In genomic region chr10:53397846-53398539, GRCm38 (mm10) we compare ENCODE assay signal across 8 mouse cellular contexts. TPM values are rescaled to one million over a fixed set of nuclear protein-coding genes. Genes with fewer than 3 reads are reported as not detected.
A peak's percentile ranks its signal among the peaks of the same experiment; 100 is the strongest.
DNase-seq lines count a peak whose midpoint lies in the region; ATAC-seq lines count a peak whose summit lies in the region.

No protein-coding gene starts in this region.

- H3K4me2 ChIP-seq in hindbrain, embryonic 11.5 days (replicated peaks; ENCODE audit: low read depth, low read length) = peak overlapping the region; percentile 28

- peak; percentile 18 for DNase-seq in cerebellum, adult 9-11 months
- no peak for DNase-seq in cerebellum, adult 8-10 months
- DNase-seq in Muller cell, postnatal 12 days (ENCODE audit: inconsistent ontology term) = peak; percentile 18
- no peak for DNase-seq in hindbrain, embryonic 11.5 days (ENCODE audit: low spot score)
- DNase-seq in ovary, postnatal 10 days (ENCODE audit: low spot score) = no peak
- no peak for DNase-seq in layer of hippocampus, adult 9-11 months

- H3K9ac ChIP-seq in hindbrain, embryonic 11.5 days (ENCODE audit: low read depth, low read length) = peak overlapping the region; percentile 37; the same call in 1 of the 2 replicates

- H3K27ac ChIP-seq in hindbrain, embryonic 11.5 days (ENCODE audit: low read depth, low read length) = peak overlapping the region; percentile 24; the same call in 1 of the 2 replicates

- H3K27me3 ChIP-seq in hindbrain, embryonic 11.5 days (ENCODE audit: control insufficient read depth, insufficient read depth, low read length) = no peaks in the 10 kb centered on the region

- H3K9me3 ChIP-seq in hindbrain, embryonic 11.5 days (ENCODE audit: control insufficient read depth, low read length) = no peaks in the 10 kb centered on the region

- ATAC-seq in hindbrain, embryonic 11.5 days (ENCODE audit: low FRiP score) = peak; percentile 55
- ATAC-seq in megakaryocyte progenitor cell, adult 5-6 weeks (replicated peaks; ENCODE audit: poor library complexity) = peak; percentile 83
- no peak for ATAC-seq in erythroblast, adult 5-6 weeks (replicated peaks; ENCODE audit: low FRiP score, poor library complexity, severe bottlenecking)

- no peak overlapping the region for H3K4me3 ChIP-seq in hindbrain, embryonic 11.5 days (ENCODE audit: low read depth, low read length)

- WGBS in hindbrain, embryonic 11.5 days = 66% methylated on average over 10 of the region's 10 CpGs

- no peaks in the 10 kb centered on the region; the same call in 1 of the 2 replicates for H3K4me1 ChIP-seq in hindbrain, embryonic 11.5 days (replicated peaks; ENCODE audit: control insufficient read depth, insufficient read depth, low read length)

- no peaks in the 10 kb centered on the region for H3K36me3 ChIP-seq in hindbrain, embryonic 11.5 days (ENCODE audit: control insufficient read depth, insufficient read depth, low read length)

RNA-seq across cellular contexts. Expression of gene Cep85l, which starts 18.2 kb away (rescaled TPM):
- 5.8 and 13.0 TPM in 2 replicates for polyA plus RNA-seq in hindbrain, embryonic 11.5 days (2014; fragmentation: Nextera tagmentation; extraction: Ambion mirVana)
- total RNA-seq in megakaryocyte progenitor cell, adult 5-6 weeks (2015) = 34.0 and 37.0 TPM in 2 replicates
- total RNA-seq in megakaryocyte progenitor cell, adult 5-6 weeks (2017) = 34.9 and 44.2 TPM in 2 replicates
- total RNA-seq in erythroblast, adult 5-6 weeks (2015; ENCODE audit: low replicate concordance) = 5.2 and 10.2 TPM in 2 replicates
- 8.9 and 9.2 TPM in 2 replicates for total RNA-seq in erythroblast, adult 5-6 weeks (2017; ENCODE audit: low replicate concordance)

Comparison
In these comparisons a context has a peak if more than half of its experiments do, and no peak if none do; other contexts are left out.
1. DNase-seq: peak in cerebellum, adult 9-11 months (single experiment) and Muller cell, postnatal 12 days (single experiment); none in cerebellum, adult 8-10 months (single experiment), hindbrain, embryonic 11.5 days (single experiment), ovary, postnatal 10 days (single experiment) and layer of hippocampus, adult 9-11 months (single experiment).